Mouse (Mus musculus) heart, embryonic 13.5 days (tissue): ENCODE data around the gene Ints14. TPM values are rescaled to one million over a fixed set of nuclear protein-coding genes. Genes with fewer than 3 reads are reported as not detected.

ENCODE experiments used
- microRNA-seq: library from miRNA; unstranded; fragments of <30 nt; microRNA quantifications from one replicate; pipeline ENCODE4, GENCODE M21; 2016
- polyA plus RNA-seq: library from polyadenylated mRNA; unstranded; fragments of >200 nt; fragmentation: Nextera tagmentation; extraction: Ambion mirVana; gene quantifications from 2 replicates; pipeline ENCODE4 v1.2.1, GENCODE M21; 2015

Gene Ints14
- polyA plus RNA-seq, 1 experiment from 2014 or later = 40.7 TPM

Small RNA genes within 50 kb of the gene (microRNA-seq; reads per million reads assigned to microRNA genes)
- not detected for gene Gm25640

Other genes with a start within 250 kb of the Ints14 start
- 335 and 366 TPM in 2 replicates for gene Rab11a, start 223.1 kb upstream of the Ints14 start, polyA plus RNA-seq
- gene Dennd4a, start 149.6 kb upstream of the Ints14 start, polyA plus RNA-seq = 4.8 and 5.9 TPM in 2 replicates
- gene Slc24a1, start 9.3 kb upstream of the Ints14 start, polyA plus RNA-seq = 0.04 and 0.05 TPM in 2 replicates
- 51.7 and 52.9 TPM in 2 replicates for gene Hacd3, start 60.8 kb downstream of the Ints14 start, polyA plus RNA-seq
- 26.1 and 28.0 TPM in 2 replicates for gene Dpp8, start 71.5 kb downstream of the Ints14 start, polyA plus RNA-seq
- gene Igdcc4, start 140.6 kb downstream of the Ints14 start, polyA plus RNA-seq = 10.4 and 11.0 TPM in 2 replicates
- 0.88 and 0.98 TPM in 2 replicates for gene Igdcc3, start 180.3 kb downstream of the Ints14 start, polyA plus RNA-seq
- gene Parp16, start 234.4 kb downstream of the Ints14 start, polyA plus RNA-seq = 4.5 and 5.1 TPM in 2 replicates